Mouse (Mus musculus) gastrocnemius, adult 2 months (tissue): ENCODE measurements at regions not wholly inside any gene's neighbourhood (a gene's known extent, or its start where the extent isn't known, plus 50 kb on each side); places are given as distances from the start of the nearest gene placed in this dataset.

ENCODE experiments used
- DNase-seq: peaks from one replicate; pipeline ENCODE4 v3.0.0; 2022
- H3K27ac ChIP-seq: fragments of 200-600 bp; 2 replicates; pipeline ENCODE4 v1.8.1; 2022; ENCODE audit warnings: mild to moderate bottlenecking
- H3K4me3 ChIP-seq: fragments of 200-600 bp; 2 replicates; pipeline ENCODE4 v1.8.1; 2022; ENCODE audit warnings: mild to moderate bottlenecking, moderate library complexity
- CTCF ChIP-seq: fragments of 200-600 bp; IDR thresholded peaks from 2 replicates; pipeline ENCODE4 v1.8.1; 2022; ENCODE audit warnings: antibody characterized with exemption, mild to moderate bottlenecking, moderate library complexity
- intact Hi-C: fragments of 180-260 bp; cut with DNase I; formaldehyde crosslinking; loops from one replicate; pipeline ENCODE4 v1.15.1; 2025

GRCm38 (mm10) chr7:129802168-129802567 lies 210.5 kb downstream of the Wdr11 start:
- H3K27ac ChIP-seq = no peak overlapping the region
- intact Hi-C loops = no loop called here
- TF ChIP-seq CTCF = no peak

GRCm38 (mm10) chr7:129805340-129805739 lies 213.7 kb downstream of the Wdr11 start:
- Histone ChIP-seq H3K27ac (no peak overlapping the region), H3K4me3 (no peak overlapping the region)
- intact Hi-C loops = no loop called here
- DNase-seq = no peak
- TF ChIP-seq CTCF = no peak

More at GRCm38 (mm10) chr7:129802168-129802567, 210.5 kb downstream of the Wdr11 start:
- H3K4me3 ChIP-seq = no peak overlapping the region
- DNase-seq = no peak

- no peak for TF ChIP-seq CTCF
- DNase-seq = no peak
- intact Hi-C loops = no loop called here
- Histone ChIP-seq H3K4me3 (no peak overlapping the region), H3K27ac (no peak overlapping the region)
Measured at GRCm38 (mm10) chr7:129810141-129810540, 218.5 kb downstream of the Wdr11 start.

GRCm38 (mm10) chr7:129810565-129810964 lies 218.9 kb downstream of the Wdr11 start:
- DNase-seq = no peak
- no peak for TF ChIP-seq CTCF
- intact Hi-C loops = no loop called here
- no peak overlapping the region for H3K27ac ChIP-seq
- H3K4me3 ChIP-seq = no peak overlapping the region

GRCm38 (mm10) chr7:129814149-129814860 lies 222.6 kb downstream of the Wdr11 start:
- intact Hi-C loops = no loop called here
- no peak for DNase-seq
- Histone ChIP-seq H3K27ac (no peak overlapping the region), H3K4me3 (no peak overlapping the region)
- no peak for TF ChIP-seq CTCF

GRCm38 (mm10) chr7:129818833-129819232 lies 227.2 kb downstream of the Wdr11 start:
- intact Hi-C loops = no loop called here
- Histone ChIP-seq H3K4me3 (no peak overlapping the region), H3K27ac (no peak overlapping the region)
- TF ChIP-seq CTCF = no peak
- DNase-seq = no peak

GRCm38 (mm10) chr7:129819651-129820050 lies 228.0 kb downstream of the Wdr11 start:
- Histone ChIP-seq H3K27ac (no peak overlapping the region), H3K4me3 (no peak overlapping the region)
- intact Hi-C loops = no loop called here
- DNase-seq = no peak
- no peak for TF ChIP-seq CTCF

GRCm38 (mm10) chr7:129828970-129829369 lies 237.3 kb downstream of the Wdr11 start:
- no peak for TF ChIP-seq CTCF
- intact Hi-C loops = no loop called here

GRCm38 (mm10) chr7:129832830-129833229 lies 241.2 kb downstream of the Wdr11 start:
- no peak overlapping the region for H3K4me3 ChIP-seq
- no peak for TF ChIP-seq CTCF
- no peak for DNase-seq
- no peak overlapping the region for H3K27ac ChIP-seq
- intact Hi-C loops = no loop called here

More at GRCm38 (mm10) chr7:129828970-129829369, 237.3 kb downstream of the Wdr11 start:
- no peak overlapping the region for H3K4me3 ChIP-seq
- DNase-seq = no peak
- no peak overlapping the region for H3K27ac ChIP-seq

GRCm38 (mm10) chr7:129842303-129843122 lies 250.8 kb downstream of the Wdr11 start:
- Histone ChIP-seq H3K27ac (no peak overlapping the region), H3K4me3 (no peak overlapping the region)
- intact Hi-C loops = no loop called here
- no peak for TF ChIP-seq CTCF
- no peak for DNase-seq

- intact Hi-C loops = no loop called here
- H3K27ac ChIP-seq = no peak overlapping the region
- DNase-seq = peak; percentile 38
- no peak for TF ChIP-seq CTCF
- no peak overlapping the region for H3K4me3 ChIP-seq
Measured at GRCm38 (mm10) chr7:129847136-129847535, 255.5 kb downstream of the Wdr11 start.

GRCm38 (mm10) chr7:129853596-129853995 lies 261.9 kb downstream of the Wdr11 start:
- no peak for TF ChIP-seq CTCF
- Histone ChIP-seq H3K4me3 (no peak overlapping the region), H3K27ac (no peak overlapping the region)
- intact Hi-C loops = no loop called here
- DNase-seq = no peak

- DNase-seq = no peak
- no peak overlapping the region for H3K4me3 ChIP-seq
- intact Hi-C loops = no loop called here
- TF ChIP-seq CTCF = no peak
- no peak overlapping the region for H3K27ac ChIP-seq
Measured at GRCm38 (mm10) chr7:129854942-129855341, 263.3 kb downstream of the Wdr11 start.
